Mouse (Mus musculus): ENCODE results near the gene Myo15b. TPM values are rescaled to one million over a fixed set of nuclear protein-coding genes. Genes with fewer than 3 reads are reported as not detected.

Myo15b gene
- not detected for total RNA-seq (2021)
- long read RNA-seq, experiment 1 = 0 reads
- long read RNA-seq, experiment 2 = 0 reads

- DNase-seq = no peak
Observed at GRCm38 (mm10) chr11:115858354-115858753, at the start of gene Myo15b. Myo15b (plus strand) TSS chr11:115858406.

- DNase-seq = peak; percentile 59 to 69
Observed at GRCm38 (mm10) chr11:115808696-115809310, 49.4 kb upstream of the Myo15b start.

- DNase-seq = peak; percentile 72 to 91
Observed at GRCm38 (mm10) chr11:115809311-115809781, 48.9 kb upstream of the Myo15b start.

GRCm38 (mm10) chr11:115810377-115810776 lies 47.8 kb upstream of the Myo15b start:
- peak; percentile 75 to 81 for DNase-seq

DNA sequence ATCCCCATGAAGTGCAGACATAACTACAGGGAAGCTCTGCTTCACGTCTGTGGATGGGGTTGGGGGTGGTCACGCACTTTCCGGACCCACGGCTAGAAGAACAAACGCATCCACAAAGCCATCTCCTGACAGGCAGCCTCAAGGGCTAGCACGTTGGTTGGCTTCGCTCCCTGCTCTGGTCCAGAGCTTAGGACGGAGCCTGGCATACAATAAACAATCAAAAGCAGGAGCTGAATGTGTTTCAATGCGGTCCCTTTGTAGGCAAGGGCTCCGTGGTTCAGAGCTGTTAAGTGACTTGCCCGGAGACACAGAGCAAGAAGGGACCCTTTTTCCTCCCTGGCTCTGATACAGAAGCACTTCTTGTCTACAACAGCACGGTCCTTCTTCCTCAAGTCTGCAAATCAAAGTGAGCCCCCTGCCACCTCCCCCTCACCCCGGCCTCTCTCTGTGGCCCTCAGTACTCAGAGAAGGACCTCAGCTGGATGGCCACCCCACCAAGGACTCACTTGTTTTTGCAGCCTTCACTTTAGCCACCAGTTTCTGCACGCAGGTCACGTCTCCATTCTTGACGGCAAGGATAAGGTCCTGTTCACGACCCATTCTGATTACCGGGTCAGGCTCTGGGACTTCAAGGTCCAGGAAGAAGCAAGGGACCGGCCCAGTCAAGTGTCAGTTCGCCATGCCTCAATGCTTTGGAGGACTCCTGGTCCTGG lies 46.7 kb upstream of the Myo15b start:
- DNase-seq = no peak

GRCm38 (mm10) chr11:115812095-115812494 lies 46.1 kb upstream of the Myo15b start:
- DNase-seq = peak; percentile 68 to 81

GRCm38 (mm10) chr11:115812533-115813420 lies 45.4 kb upstream of the Myo15b start:
- peak in 1 of 2 experiments; percentile 58 for DNase-seq

- peak; percentile 96 for DNase-seq
Observed at GRCm38 (mm10) chr11:115813507-115814296, 44.5 kb upstream of the Myo15b start, which contains the start of gene Caskin2. Caskin2 (minus strand) TSS chr11:115813639.

GRCm38 (mm10) chr11:115814605-115815450 lies 43.4 kb upstream of the Myo15b start, which contains the start of gene Tsen54:
Tsen54 (plus strand) TSS chr11:115814724.
- DNase-seq = peak; percentile 89 to 94

DNA sequence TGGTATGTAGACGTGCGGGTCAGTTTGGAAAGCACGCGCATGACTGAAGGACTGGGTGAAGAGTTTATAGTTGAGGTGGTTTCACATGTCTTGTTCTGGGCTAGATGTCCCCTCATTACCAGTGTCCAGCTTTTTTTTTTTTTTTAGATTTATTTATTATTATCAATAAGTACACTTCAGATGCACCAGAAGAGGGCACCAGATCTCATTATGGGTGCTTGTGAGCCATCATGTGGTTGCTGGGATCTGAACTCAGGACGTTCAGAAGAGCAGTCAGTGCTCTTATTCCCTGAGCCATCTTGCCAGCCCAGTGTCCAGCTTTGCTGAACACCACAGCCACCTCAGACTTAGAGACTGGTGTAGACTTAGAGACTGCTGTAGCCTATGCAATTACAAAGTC lies 40.9 kb upstream of the Myo15b start:
- no peak for DNase-seq

- no peak for DNase-seq
Observed at GRCm38 (mm10) chr11:115819915-115820623, 38.1 kb upstream of the Myo15b start.

DNA sequence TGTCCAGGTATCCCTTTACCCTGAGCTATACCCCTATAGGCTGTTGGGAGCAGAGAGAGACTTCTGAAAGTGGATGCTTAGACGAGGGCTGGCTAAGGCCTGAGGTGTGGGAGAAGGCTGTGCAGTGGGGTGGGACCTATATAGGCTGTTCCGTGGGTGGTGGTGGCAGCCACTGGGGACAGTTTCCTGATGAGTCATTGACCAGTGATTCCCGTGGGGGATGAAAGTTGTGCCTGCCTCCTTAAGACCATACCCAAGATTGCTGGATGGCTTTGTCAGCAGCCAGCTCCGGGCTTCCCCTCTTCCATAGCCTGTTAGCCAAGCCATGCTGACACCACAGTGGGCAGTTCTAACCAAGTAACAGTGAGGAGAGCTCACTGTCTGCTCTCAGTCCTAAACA lies 37.2 kb upstream of the Myo15b start:
- DNase-seq = no peak

DNA sequence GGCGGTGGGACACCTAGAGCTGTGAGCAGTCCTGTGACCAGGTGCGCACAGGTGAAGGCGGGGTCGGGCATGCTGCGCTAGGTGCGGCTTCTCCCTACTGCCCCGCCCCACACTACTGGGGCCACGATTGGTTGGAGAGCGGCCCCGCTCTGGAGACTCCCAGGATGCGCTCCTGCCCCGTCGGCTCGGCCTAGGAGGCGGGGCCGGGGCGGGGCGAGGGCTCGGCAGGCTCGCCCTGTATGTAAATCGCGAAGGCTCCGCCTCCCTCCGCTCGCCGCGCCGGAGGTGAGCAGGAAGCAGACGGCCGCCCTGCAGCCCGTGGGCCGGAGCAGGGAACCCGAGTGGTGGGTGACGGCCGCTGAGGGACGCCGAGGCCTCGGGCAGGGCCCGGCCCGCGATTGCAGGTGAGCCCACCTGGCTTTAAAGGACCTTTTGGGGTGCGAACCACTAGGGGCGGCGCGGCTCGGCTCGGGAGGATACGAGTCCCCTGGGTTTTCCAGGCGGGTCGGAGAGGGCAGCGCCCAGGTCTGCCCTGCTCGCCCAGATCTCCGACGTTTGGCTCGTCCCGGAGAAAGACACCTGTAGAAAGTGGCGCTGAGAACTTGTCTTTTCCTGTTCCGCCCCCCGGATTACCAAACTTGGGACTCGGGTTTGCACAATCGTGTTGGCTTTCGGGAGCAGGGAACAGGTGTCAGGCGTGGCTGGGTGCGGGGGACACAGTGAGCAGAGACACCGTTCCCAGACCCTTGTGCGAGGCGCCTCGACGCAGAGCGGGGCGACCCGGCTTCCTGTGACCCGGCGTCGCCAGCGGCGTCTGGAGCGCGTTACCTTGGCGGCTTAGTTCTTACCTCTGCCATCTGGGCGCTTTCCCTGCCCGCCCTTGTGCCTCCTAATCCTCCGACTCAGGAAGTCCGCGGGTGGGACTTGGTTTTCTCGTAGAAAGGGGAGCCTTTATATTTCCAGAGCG lies 34.1 kb upstream of the Myo15b start, which contains the start of gene Llgl2:
Gene Llgl2 (plus strand): TSS at position 276 of the 967 bp plus-strand sequence.
- peak; percentile 88 to 92 for DNase-seq

DNA sequence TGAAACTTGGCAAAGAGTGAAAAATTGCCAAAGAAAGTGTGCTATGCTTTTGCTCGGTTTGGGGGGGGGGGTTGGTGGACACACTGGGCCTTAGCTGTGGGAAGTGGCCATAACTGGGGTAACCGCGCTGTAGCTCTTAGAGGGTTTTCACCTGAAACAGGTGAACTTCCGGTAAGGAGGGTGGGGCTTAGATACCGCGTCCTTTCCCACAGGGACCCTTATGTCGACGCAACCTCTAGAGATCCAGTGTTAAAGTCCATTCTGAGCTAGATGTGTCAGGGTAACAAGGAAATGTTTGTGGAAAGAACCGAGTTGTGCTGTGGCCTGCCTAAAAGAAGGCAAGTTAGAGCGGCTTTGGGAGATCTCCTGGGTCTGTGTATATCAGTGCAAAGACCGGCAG lies 33.4 kb upstream of the Myo15b start:
- no peak for DNase-seq

- no peak for DNase-seq
Observed at GRCm38 (mm10) chr11:115826487-115826886, 31.7 kb upstream of the Myo15b start.

DNA sequence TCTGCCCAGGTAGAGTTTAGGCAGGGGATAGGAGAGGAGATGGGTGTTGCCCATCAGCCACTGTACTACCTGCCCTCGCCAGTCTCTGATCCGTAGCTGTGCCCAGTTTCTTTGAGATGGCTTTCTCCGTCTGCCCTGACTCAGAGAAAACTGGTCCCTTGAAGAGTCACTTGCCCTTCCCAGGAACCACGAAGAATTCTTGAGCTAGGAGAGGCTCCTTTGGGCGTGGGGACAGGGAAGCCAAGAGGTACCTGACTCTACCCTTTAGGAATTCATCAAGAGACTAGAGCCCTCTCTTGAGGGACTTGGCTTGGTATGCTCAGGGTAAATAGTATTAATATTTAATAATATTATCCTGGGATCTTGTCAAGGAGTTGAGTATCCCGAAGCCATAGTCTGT lies 30.6 kb upstream of the Myo15b start:
- DNase-seq = no peak

GRCm38 (mm10) chr11:115829036-115829435 lies 29.2 kb upstream of the Myo15b start:
- no peak for DNase-seq

DNA sequence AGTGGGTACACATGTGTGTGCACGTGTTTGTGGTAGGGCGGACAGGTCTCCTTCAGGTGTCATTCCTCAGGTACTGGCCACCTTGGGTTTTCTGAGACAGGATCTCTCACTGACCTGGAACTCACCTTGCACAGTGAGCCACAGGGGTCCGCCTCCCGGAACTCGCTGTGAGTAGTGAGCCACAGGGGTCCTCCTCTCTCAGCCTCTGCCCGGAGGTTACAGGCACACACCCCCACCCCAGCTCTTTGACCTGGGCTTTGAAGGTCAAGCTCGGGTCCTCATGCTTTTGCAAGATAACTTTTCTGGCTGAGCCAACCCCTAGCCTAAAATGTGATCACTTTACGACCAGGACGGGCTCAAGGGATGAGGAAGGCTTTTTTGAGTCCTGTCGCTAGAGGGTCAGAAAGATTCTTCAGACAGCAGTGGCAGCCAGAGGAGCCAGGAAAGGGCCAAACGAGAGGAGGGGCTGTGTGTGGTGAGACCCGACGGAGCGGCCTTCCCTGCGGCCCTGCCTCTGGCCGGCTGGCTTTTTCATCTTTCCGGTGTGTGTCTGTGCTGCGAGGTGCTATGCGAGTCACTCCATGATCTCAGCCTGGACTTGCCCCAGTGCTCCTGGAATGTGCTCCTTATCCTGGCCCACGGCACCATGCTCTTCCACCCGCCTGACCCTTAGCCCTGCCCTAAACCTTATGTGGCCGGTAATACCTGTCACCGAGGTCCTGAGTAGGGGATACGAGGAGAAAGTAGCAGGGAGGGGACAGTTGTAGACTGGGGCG lies 27.5 kb upstream of the Myo15b start:
- DNase-seq = no peak

Data from heart, adult 18-20 months (tissue).